Mouse (Mus musculus) myocyte (in vitro differentiated cells): ENCODE data around the gene Tnfsf10.
"Not testable (repeated sequence)": the region's sequence is repeated elsewhere in the genome, so short reads cannot be mapped to it uniquely, and the experiment has no call there.

Experiments
- CEBPB ChIP-seq: IDR thresholded peaks from 2 replicates; pipeline ENCODE4 v1.6.1; 2011; ENCODE audit warnings: mild to moderate bottlenecking, moderate library complexity; ENCODE audit not compliant: poor library complexity, insufficient read depth, severe bottlenecking
- E2F4 ChIP-seq: IDR thresholded peaks from one replicate; pipeline ENCODE4 v1.6.1; 2011; ENCODE audit warnings: mild to moderate bottlenecking, control low read depth, moderate library complexity; ENCODE audit not compliant: insufficient read depth
- MAX ChIP-seq: IDR thresholded peaks from one replicate; pipeline ENCODE4 v1.6.1; 2011; ENCODE audit warnings: low read depth, mild to moderate bottlenecking, control low read depth
- MYOD1 ChIP-seq, 3 experiments: IDR thresholded peaks; one replicate each; pipeline ENCODE4 v1.6.1; 2011; ENCODE audit warnings: control low read depth in 2 of 3, low read depth in 2 of 3, mild to moderate bottlenecking in 2 of 3, moderate library complexity in 1 of 3; ENCODE audit not compliant: insufficient read length in 2 of 3, control insufficient read depth in 1 of 3
- POLR2A ChIP-seq: IDR thresholded peaks from one replicate; pipeline ENCODE4 v1.6.1; 2011; ENCODE audit warnings: low read depth, mild to moderate bottlenecking, control low read depth, moderate library complexity; ENCODE audit not compliant: insufficient read length
- POLR2AphosphoS2 ChIP-seq: IDR thresholded peaks from one replicate; pipeline ENCODE4 v1.6.1; 2011; ENCODE audit warnings: low read depth, control low read depth; ENCODE audit not compliant: insufficient read length
- SRF ChIP-seq: IDR thresholded peaks from one replicate; pipeline ENCODE4 v1.6.1; 2011; ENCODE audit warnings: low read depth; ENCODE audit not compliant: control insufficient read depth, insufficient read length
- TCF12 ChIP-seq: IDR thresholded peaks from one replicate; pipeline ENCODE4 v1.6.1; 2011; ENCODE audit warnings: mild to moderate bottlenecking, control low read depth; ENCODE audit not compliant: poor library complexity, insufficient read depth, severe bottlenecking
- TCF3 ChIP-seq: IDR thresholded peaks from one replicate; pipeline ENCODE4 v1.6.1; 2011; ENCODE audit warnings: low read depth, control low read depth; ENCODE audit not compliant: insufficient read length
- USF1 ChIP-seq: IDR thresholded peaks from one replicate; pipeline ENCODE4 v1.6.1; 2011; ENCODE audit warnings: low read depth, mild to moderate bottlenecking, control low read depth, moderate library complexity

GRCm38 (mm10) chr3:27290945-27291344, 25.9 kb upstream of the Tnfsf10 start:
- not testable (repeated sequence) for TF ChIP-seq TCF3; POLR2A; USF1; SRF; E2F4; TCF12; MAX; POLR2AphosphoS2; MYOD1 (IDR thresholded peaks at IDR 0.05; ENCODE audit: control insufficient read depth in 1 of 3, insufficient read length in 2 of 3, low read depth in 2 of 3); CEBPB
